Mouse (Mus musculus) kidney, postnatal 14 days (tissue): ENCODE results near the gene Helb.
A peak's percentile ranks its signal among the peaks of the same experiment; 100 is the strongest.

Experiments used
- DNase-seq: peaks from one replicate; pipeline ENCODE4 v3.0.0; 2022; ENCODE audit warnings: mixed read lengths

Helb gene

DNA sequence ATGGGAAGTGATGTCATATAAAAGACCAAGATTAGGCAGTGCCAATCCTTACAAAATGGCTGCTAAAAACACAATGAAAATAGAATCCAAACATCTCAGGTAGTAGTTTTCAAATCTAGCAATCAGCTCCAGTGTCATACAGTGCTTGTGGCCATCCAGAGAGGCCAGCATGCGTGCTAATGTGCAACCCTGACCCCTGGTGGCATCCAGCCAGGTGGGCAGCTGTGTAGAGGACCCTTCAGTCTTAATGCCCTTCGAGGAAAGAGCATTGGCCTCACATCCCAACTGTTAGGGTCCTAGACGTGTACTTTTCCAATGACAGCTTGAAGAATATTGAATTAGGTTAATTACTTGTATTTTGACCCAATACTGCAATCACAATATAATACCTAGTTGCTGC, 34.9 kb downstream of the Helb start:
- no peak for DNase-seq

- DNase-seq, result no peak
Observed at GRCm38 (mm10) chr10:120066319-120066718, 46.5 kb downstream of the Helb start.

DNA sequence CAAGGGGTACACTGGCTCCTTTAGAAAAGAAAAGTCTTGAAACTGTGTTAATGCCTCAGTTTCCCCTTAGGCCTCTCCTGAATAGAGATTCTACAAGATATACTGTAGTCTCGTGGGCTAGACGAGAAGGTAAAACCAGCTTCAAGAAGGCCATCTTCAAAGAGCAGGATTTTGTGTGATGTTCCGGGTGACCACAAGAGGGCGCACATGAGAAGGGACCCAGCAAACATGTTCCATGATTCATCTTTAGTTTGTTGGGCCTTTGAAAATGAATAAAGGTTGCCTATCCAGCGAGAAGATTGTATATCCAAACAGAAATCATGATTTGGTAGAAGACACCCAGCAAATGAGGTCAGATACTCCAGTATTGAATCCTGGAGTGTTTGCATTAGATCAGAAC, 48.4 kb downstream of the Helb start:
- peak; percentile 47 for DNase-seq

GRCm38 (mm10) chr10:120061238-120062130, 51.3 kb downstream of the Helb start:
- no peak for DNase-seq

GRCm38 (mm10) chr10:120060579-120061237, 52.1 kb downstream of the Helb start:
- no peak for DNase-seq

- no peak for DNase-seq
Observed at GRCm38 (mm10) chr10:120044714-120045234, 68.0 kb downstream of the Helb start.

- no peak for DNase-seq
Observed at GRCm38 (mm10) chr10:120044237-120044636, 68.5 kb downstream of the Helb start.

- DNase-seq, result no peak
Observed at GRCm38 (mm10) chr10:120038194-120038593, 74.6 kb downstream of the Helb start.

DNA sequence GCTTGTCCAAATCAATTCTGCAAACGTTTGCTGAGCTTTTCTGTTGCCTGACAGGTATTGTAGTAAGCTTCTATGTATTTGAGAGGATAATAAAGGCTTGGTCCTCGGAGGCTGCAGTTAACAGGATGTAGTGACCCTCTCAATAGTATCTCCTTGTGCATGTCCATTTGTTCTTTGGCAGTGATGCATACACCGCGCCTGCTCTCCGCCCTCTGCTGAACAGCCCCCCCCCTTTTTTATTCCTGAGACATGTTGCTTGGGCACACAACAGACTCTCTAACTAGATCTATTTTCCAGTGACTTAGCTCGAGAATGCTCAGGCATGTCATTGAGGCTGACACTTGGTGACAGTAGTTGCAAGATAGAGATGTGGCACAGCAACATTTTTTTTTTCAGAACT, 77.0 kb downstream of the Helb start:
- DNase-seq, result no peak

DNA sequence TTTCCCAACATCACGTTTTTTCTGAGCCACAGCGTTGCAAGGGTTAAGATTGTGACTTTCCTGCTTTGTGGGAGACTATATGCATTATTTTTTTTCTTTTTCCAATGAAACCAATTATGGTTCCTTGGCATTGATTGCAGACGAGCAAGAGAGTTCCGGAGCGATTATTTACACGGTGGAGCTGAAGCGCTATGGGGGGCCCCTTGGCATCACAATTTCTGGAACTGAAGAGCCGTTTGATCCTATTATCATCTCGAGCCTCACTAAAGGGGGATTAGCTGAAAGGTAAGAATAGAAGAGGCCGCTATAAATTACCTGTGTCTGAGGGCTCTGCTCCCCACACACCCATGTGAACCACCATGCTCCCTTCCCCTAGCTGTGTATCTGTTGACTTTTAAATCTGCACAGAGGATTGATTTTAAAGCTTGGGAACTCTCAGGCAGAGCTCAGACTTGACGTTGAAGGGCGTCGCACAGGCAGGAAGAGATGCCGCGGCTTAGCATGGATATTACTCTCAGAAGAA, 77.5 kb downstream of the Helb start:
- DNase-seq, result no peak

DNA sequence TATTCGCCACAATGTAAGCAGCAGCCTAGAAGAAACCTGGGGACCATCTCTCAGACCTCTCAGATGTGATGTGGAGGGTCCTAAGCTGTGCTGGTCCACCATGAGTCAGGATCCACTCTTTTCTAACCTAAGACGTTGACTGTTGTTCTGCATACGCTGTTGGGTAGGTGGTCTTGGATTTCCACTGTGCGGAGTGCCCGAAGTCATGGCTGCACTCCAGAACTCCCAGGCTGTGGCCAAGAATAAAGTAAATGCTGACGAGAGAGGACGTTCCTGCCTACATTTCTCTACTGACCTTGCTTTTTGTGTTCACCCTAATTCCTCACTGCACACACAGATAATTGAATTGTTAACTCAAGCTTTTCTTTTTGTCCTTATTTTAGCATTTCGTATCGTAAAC, 78.9 kb downstream of the Helb start:
- DNase-seq, result no peak
